Mouse (Mus musculus) CD4-positive, CD25-positive, alpha-beta regulatory T cell, adult 4 months (primary cell): Measurements from ENCODE around the gene Ndufs2. TPM values are rescaled to one million over a fixed set of nuclear protein-coding genes. Genes with fewer than 3 reads are reported as not detected.

Source experiments
- ATAC-seq: one replicate; pipeline ENCODE4 v1.8.0; 2017
- polyA plus RNA-seq, 2 experiments: library from polyadenylated mRNA; unstranded; fragments of 100-300 nt; shearing (Covaris generic); gene quantifications; one replicate each; pipeline ENCODE4 v1.2.1; 2017

Gene Ndufs2
- polyA plus RNA-seq, 2 experiments from 2014 or later, result 115 to 119 TPM

DNA sequence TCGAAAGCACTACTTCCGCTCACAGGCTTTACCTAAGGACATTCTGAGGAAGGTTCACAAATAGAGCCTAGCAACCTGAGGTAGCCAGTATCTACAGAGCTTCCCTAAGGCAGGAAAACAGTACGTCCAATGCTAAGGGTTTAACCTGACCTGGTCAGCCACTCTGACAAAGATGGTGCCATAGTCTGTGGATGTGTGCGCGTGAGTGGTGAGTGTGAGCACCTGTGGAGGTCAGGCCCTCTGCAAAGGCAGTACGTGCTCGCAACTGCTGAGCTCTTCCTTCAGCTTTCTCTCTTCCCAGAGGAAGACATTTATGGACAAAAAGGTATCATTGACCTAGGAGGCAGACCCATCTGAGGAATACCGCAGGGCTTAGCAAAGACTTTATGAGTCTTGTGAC is 27.2 kb upstream of the Ndufs2 start:
- ATAC-seq, result no peak

DNA sequence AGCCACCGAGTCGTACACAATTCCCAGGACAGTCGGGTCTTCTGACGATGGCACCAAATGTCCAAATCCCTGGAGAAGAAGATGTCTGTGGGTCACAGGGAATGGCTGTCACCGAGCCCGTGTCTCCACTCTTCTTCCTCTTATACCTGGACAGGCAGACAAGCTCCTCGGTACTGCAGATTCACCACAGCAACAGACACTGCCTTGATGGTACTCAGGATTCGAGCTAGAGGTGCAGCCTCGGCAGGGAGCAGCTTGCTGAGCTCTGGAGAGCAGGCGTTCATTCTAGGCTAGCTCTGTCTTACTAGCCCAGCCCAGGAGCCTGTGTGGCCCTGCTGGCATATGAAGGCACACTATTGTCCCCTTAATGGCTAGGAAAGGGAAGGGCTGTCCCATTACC is 26.5 kb upstream of the Ndufs2 start:
- no peak for ATAC-seq

DNA sequence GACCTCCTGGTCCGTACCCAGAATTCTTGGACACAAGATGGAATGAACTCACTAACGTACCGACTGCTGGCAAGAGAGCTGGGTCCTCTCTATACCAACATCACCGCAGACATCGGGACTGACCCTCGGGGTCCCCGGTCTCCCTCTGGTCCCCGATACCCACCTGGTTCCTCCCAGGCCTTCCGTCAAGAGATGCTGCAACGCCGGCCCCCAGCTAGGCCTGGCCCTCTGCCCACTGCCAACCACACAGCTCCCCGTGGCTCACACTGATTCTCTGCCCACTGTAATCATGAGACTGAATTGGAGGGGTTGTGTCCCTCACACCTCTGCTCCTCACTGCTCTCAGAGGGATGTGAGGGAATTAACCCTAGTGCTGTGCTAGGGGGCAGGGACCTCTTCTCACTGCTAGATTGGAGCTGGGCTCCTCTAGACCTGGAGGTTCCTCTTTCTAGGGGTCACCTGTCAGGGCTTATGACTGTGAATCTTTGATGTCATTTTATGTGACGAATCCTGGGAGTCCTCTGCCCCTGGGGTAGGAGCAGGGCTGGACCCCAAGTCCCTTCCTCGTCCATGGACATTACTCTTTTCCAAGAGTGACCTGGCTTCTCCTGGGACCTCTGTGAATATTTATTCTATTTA is 25.0 kb upstream of the Ndufs2 start:
- ATAC-seq, result no peak

DNA sequence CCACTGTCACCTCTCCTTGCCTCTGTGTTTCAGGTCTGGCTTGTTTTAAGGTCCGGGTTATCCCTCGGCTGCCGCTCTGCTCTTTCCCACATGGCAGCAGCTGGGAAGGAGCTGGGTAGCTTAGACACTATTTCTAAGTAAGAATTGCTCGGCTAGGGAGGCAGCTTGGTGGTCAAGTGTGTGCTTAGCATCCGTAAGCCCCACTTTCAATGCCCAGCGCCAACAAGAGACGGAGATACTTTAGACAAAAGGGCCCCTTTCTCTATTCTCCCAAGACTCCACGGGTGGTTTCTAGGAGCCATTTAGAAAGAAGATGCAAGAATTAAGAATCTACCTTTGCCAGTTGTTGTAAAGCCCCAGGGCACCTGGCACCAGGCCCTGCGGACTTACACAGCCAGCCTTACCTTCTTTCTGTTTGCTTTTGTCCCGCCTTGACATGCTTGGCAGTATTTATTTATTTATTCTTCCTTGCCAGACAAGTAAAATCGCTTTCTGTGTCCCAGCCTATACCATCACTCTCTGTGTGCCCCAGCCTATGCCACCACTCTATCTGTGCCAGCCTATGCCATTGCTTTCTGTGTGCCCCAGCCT is 24.1 kb upstream of the Ndufs2 start:
- no peak for ATAC-seq

DNA sequence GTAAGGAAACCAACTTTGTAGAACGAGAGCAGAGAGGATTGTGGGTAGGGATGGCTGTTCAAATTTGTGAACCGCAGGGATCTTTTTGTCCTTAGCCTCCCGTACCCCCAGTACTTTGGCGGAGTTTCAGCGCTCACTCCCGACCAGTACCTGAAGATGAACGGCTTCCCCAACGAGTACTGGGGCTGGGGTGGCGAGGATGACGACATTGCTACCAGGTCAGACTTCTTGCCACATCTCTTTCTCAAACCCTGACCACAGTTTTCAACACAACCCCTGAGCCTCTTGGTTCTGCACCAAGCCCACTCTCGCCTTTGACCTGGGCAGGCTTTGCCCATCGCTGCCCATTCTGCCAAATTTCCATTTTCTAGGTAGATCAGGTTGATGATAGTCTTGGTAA is 23.0 kb upstream of the Ndufs2 start:
- ATAC-seq, result no peak

DNA sequence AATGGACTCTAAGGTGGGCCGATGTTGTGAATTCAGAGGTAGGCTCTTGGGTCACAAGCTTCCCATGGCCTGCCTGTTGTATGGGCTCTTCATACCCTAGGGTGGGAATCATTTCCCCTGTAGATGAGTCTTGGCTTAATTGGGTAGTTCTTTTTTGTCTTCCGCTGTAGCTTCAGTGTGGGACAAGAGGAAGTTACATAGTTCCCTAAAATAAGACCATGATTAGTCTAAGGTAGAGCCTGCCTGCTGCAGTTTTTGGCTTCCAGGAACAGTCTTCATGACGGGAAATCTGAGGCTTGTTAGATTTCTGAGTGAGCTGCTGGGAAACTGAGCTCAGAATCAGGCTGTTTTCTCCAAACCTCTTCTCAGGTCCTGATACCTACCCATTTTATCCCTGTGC is 20.9 kb upstream of the Ndufs2 start:
- no peak for ATAC-seq

DNA sequence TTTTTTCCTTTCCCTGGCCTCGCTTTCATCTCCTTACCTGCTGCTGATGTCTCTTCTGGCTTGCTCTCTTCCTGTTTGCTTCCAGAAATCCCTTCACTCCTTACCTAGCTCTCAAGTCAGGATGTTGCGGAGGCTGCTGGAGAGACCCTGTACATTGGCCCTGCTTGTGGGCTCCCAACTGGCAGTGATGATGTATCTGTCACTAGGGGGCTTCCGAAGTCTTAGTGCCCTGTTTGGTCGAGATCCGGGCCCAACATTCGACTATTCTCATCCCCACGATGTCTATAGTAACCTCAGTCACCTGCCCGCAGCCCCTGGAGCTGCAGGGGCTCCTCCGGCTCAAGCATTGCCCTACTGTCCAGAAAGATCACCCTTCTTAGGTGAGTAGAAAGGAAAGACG is 20.4 kb upstream of the Ndufs2 start:
- no peak for ATAC-seq

DNA sequence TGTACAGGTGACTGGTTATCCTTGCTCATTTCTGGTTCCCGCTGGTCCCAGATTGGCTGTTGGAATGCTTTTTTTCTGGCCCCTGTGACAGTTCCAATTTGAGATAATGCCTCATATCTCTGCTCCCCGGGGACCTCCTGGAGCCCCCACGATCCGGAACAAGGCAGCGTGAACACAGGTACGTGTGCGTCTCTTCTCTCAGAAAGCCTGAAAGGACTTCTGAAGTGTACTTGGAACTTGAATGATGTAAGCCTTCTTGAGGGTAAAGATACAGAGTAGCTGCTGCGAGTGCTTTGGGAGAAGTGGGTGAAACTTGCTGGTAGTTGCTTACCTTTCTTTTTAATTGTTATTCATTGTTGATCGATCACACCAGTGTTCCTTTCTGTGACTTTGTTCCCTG is 20.0 kb upstream of the Ndufs2 start:
- no peak for ATAC-seq

DNA sequence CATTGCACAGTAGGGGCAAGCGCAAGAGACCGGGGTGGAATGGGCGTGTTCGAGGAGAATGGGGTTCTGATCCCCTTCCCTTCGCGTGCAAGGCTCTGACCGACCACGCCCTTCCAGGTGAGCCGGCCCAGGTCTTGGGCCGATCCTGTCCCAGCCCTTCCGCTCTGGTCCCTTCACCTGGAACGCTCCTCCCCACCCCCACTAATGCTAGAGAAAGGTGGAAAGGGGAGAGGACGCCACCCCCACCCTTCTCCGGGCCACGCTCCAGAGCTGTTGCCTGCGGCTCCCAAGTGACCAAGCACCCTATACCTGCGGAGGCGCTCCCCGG is 19.3 kb upstream of the Ndufs2 start:
- peak; percentile 46 for ATAC-seq

DNA sequence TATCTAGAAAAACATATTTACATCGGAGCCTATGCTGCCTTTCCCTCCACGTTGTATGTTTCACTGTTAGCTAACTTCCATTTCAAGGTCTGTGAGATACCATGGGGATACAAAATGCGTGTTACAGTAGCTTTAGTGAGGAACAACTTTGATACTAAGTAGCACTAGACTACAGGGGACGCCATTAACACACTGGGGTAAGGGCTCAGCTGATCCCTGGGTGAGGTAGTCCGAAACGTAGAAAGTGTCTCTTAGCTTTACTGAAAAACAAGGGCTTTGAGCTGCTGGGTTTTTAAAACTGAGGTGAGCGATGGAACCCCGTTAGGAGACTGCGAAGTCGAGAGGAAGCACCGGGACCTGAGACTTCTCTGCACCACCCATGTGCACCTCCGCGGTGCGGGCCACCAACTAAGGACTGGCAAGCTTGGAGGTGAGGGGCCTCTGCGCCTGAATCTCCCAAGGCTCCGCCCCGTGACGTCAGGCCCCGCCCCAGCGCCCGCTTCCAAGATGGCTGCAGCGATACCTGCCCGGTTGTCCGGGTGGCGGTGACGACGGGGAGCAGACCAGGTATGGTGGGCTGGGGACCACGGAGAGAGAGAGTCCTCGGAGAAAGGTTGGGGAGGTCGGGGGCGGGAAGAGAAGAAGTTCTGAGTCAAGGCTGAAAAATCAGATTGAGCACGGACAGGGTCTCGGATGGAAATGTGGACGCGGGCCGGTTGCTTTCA is 18.8 kb upstream of the Ndufs2 start, which contains the start of gene B4galt3:
TSS of gene B4galt3 (plus strand) at position 481 of the 725 bp plus-strand sequence.
- ATAC-seq, result peak; percentile 99

DNA sequence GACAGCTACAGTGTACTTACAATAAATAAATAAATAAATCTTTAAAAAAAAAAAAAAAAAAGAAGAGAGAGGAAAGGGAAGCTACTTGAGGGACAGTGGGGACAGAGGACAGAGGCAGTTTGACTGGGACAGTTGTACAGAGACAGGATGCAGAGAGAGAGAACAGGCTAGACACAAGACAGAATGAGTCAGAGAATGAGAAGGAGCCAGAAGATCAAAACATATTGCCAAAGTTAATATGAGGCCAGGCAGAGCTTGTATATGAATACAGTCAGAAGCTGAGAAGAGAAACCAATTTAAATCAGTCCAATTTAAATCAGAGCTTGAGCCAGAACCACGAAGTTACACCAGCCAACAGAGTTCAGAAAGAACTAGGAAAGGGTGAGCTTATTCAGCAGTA is 17.2 kb upstream of the Ndufs2 start:
- ATAC-seq, result no peak

DNA sequence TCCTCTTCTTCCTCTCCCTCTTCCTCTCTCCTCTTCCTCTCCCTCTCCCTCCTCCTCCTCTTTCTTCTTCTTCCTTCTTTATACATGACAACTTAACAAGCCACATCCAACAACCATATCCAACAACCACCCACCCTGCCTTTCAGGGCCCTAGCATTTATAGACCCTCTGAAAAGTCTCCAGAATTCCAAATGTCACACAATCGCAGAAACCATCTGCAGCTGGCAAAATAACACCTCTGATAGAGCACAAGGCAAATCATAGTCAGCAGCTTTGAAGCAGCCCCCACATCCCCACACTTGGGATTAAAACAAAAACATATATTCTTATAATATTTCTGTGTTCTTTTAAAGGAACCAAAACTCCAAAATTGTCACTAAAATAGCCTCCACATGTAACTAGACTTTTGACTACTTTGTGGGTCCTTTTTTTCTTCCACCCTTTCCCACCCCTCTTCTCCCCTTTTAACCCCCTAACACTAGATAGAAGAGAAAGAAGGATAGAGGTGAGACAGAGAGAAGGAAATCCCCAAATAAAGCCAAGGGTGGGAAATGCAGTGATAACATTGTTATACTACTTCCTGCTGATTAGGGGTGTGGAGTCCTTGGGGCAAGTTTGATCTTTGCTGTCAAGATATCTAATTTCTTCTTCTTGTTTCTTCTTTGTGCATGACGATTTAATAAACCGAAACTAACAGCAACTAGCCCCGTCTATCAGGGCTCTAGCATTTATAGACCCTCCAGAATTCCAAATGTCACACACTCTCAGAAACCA is 15.0 kb upstream of the Ndufs2 start:
- no peak for ATAC-seq

DNA sequence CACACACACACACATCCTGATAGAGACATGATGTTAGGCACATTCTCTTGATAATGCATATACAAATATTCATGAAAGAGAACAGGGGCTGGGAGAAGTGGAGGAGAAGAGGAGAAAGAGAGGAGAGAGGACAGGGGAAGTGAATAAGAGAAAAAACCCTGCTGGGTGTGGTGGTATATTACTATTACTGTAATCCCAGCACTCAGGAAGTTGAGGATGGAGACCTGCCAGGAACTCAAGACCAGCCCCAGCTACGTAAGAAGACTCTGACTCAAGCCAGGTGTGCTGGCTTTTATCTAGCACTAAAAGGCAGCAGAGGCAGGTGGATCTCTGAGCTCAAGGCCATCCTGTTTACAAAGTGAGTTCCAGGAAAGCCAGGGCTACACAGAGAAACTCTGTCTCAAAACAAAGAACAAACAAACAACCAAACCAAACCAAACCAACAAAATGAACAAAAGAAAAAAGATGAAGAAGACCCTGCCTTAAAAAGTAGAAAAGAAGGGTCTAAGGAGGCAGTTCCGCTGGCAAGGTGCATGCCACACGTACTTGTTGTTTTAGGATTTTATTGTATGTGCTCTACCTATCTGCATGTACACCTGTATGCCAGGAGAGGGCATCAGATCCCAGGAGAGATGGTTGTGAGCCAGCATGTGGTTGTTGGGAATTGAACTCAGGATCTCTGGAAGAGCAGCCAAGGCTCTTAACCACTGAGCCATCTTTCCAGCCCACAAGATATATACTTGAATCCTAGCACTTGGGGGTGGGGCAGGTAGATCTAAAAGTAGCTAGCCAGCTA is 12.7 kb upstream of the Ndufs2 start:
- peak; percentile 40 for ATAC-seq

DNA sequence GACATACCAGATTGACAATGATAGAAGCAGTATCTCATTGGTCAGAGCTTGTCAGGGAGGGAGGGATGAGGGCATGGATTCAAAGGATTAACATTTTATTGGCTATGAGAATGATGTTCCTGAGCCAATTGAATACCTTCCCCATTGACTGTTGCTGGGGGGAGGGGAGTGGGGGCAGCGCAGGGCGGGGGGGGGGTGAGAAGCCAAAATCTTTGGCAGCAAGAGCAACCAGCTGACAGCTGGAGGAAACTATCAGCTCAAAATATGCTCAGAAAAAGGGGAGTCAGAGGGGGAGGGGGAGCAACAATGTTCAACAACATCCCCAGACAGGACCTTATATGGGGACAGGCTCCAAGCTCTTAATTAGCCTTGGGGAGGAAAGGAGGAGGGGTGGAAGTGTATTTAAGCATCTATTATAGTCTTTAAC is 12.0 kb upstream of the Ndufs2 start:
- no peak for ATAC-seq

DNA sequence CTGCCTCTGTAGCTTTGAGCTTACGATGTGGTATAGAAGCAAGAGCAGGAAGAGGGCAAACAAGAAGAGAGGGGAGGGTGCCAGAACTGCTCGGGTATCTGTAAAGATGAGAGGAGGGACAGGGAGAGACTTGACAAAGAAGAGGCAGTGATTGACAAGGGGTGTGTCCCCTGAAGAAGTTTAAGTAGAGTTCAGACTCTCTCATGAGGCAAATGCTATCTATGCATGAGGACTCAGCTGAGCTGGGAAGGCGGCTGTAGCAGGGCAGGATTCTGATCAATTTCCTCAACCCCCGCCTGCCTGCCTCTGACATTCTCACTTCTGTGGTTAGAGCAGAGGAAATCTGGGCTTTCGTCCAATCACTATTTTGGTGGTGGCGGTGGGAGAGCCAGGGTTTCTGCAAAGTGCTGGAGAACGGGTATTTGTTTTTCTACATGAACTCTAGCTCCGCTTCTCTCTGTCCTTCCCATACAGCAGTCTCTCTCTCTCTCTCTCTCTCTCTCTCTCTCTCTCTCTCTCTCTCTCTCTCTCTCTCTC is 11.5 kb upstream of the Ndufs2 start:
- ATAC-seq, result peak; percentile 74

DNA sequence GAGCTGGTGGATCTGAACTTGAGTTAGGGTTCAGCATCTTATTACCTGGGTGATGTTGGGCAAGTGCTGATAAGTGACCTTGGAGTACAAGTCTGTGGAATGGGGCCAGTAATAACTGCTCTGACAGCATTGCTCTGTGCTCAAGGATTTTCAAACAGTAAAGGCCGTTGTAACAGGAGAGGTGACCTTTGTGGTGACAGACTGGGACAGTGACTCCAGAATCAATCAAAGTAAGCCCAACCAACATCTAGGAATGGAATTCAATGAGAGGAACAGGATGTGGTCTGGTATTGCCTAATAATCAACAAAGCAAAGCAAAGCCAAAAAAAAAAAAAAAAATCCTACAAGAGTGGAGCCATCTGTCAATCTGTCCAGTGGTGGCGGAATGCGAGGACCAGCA is 9.1 kb upstream of the Ndufs2 start:
- no peak for ATAC-seq

DNA sequence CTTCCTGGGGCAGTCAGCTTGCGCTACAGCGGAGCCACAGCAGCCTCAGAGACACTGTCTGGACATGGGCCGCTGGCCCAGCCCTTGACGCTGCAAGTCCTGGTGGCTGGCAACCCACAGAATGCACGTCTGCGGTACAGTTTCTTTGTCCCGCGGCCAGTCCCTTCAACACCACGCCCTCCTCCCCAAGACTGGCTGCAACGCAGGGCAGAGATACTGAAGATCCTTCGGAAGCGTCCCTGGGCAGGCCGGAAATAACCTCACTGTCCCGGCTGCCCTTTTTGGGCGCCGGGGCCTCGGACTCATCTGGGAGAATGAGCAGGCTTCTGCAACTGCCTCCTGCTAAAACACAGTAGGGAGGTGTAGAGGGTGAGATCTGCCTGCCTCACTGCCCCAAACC is 7.7 kb upstream of the Ndufs2 start:
- no peak for ATAC-seq

DNA sequence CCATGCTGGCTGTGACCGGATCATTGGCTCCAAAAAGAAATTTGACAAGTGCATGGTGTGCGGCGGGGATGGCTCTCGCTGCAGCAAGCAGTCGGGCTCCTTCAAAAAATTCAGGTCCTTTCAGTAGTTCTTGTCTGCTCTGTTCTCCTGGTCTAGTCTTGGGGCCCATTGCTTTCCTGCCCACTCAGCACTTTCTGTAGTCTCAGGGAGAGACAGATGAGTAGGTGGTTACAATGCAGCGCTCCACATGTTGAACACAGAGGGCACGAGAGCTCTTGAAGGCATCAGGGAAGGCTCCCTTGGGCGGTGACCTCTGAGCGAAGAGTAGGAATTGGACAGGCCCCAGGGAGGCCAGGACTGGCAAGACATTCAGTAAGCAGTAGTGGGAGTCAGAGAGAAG is 6.6 kb upstream of the Ndufs2 start:
- no peak for ATAC-seq

DNA sequence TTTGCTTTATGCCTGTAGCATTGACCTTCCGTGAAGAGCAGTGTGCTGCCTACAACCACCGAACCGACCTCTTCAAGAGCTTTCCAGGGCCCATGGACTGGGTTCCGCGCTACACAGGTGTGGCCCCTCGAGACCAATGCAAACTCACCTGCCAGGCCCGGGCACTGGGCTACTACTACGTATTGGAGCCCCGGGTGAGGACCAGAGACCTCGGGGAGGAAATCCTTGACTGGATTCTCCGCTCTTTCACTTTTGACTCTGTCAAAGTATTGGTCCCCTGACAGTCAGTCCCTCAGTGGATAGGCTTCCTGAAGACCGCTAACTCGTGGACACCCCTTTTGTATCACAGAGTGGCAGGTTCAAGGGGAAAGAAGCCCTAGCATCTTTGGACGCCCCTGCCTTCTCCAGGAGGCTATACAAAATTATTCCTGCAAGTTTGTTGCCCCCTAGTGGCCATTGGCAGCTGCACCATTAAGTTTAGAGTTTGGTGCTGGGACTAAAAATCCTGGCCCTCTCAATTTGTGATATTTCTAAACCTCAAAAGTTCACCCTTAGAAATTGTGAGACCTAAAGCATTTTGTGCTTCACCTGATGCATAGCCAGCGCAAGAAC is 5.9 kb upstream of the Ndufs2 start:
- peak; percentile 77 for ATAC-seq

DNA sequence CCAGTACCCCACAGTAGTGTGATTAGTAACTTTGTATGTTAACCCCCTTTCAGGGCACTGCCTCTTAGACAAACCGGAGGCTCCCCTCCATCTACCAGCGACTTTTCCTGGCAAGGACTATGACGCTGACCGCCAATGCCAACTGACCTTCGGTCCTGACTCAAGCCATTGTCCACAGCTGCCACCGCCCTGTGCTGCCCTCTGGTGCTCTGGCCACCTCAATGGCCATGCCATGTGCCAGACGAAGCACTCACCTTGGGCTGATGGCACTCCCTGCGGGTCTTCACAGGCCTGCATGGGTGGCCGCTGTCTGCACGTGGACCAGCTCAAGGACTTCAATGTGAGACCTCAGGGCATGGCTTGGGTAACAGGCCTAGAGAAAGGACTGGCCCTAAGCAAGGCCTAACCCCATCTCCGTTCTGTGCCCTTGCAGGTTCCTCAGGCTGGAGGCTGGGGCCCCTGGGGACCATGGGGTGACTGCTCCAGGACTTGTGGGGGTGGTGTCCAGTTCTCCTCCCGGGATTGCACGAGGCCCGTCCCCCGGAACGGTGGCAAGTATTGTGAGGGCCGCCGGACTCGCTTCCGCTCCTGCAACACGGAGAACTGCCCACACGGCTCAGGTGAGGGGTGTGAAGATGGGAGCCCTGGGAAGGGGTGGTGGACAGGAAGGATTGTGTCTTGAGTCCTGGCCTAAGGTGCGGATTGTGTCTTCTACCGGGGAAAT is 5.1 kb upstream of the Ndufs2 start:
- ATAC-seq, result no peak

DNA sequence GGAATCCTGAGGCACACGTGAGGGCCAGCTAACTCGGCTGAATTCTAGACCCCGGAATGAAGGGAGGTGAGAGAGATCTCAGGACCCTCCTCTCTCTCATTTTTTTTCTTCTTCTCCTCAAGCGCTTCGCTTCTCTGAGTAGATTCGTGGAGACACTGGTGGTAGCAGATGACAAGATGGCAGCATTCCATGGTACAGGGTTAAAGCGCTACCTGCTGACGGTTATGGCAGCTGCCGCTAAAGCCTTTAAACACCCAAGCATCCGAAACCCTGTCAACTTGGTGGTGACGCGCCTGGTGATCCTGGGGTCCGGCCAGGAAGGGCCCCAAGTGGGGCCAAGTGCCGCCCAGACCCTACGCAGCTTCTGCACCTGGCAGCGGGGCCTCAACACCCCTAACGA is 1.2 kb upstream of the Ndufs2 start:
- no peak for ATAC-seq
